Mouse (Mus musculus) C2C12 (cell line): ENCODE results near the gene Zfp617.

Experiments used
- CEBPB ChIP-seq: IDR thresholded peaks from one replicate; pipeline ENCODE4 v1.6.1; 2011; ENCODE audit warnings: low read depth, mild to moderate bottlenecking, control low read depth, moderate library complexity
- CTCF ChIP-seq: IDR thresholded peaks from one replicate; pipeline ENCODE4 v1.5.1; 2011; ENCODE audit not compliant: control insufficient read depth, insufficient read depth, insufficient read length
- FOSL1 ChIP-seq: IDR thresholded peaks from one replicate; pipeline ENCODE4 v1.8.0; 2011; ENCODE audit warnings: mild to moderate bottlenecking, low read length; ENCODE audit not compliant: poor library complexity, insufficient read depth, severe bottlenecking
- MAX ChIP-seq: IDR thresholded peaks from one replicate; pipeline ENCODE4 v1.6.1; 2011; ENCODE audit warnings: mild to moderate bottlenecking, control low read depth
- MYOD1 ChIP-seq: IDR thresholded peaks from one replicate; pipeline ENCODE4 v1.6.1; 2011; ENCODE audit warnings: low read depth; ENCODE audit not compliant: control insufficient read depth, insufficient read length
- MYOG ChIP-seq: IDR thresholded peaks from one replicate; pipeline ENCODE4 v1.6.1; 2011; ENCODE audit not compliant: control insufficient read depth, insufficient read length; ENCODE audit errors: extremely low read depth
- USF1 ChIP-seq: IDR thresholded peaks from one replicate; pipeline ENCODE4 v1.6.1; 2011; ENCODE audit warnings: low read depth, mild to moderate bottlenecking, control low read depth, moderate library complexity

DNA sequence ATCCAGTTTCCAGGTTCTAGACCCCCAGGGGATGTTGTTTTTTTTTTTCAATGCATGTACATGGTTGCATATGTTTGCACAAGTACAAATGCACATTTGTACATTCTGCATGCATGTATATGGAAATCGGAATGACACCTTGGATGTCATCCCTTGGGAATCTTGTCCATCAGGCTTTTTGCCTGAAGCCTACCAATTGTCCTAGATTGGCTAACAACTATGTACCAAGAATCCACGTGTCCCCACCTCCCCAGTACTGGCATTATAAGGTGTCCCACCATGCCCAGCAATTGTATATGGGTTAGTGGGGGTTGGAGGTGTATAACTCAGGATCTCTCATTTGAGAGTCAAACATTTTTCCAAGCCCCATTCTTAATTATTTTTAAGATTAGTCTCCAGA lies 3.9 kb downstream of the Zfp617 start:
- no peak for TF ChIP-seq CTCF
- TF ChIP-seq CEBPB: no peak
- TF ChIP-seq USF1: no peak
- no peak for TF ChIP-seq MYOG
- TF ChIP-seq MYOD1: no peak
- no peak for TF ChIP-seq MAX
- no peak for TF ChIP-seq FOSL1
